Mouse (Mus musculus) CH12.LX (cell line): ENCODE results near the gene Agmat. TPM values are rescaled to one million over a fixed set of nuclear protein-coding genes. Genes with fewer than 3 reads are reported as not detected.

Source experiments
- DNase-seq: peaks from one replicate; pipeline ENCODE4 v3.0.0-alpha.2; 2013; ENCODE audit errors: extremely low read depth
- H3K27ac ChIP-seq: 2 replicates; pipeline ENCODE4 v1.5.1; 2012; ENCODE audit warnings: low read depth, mild to moderate bottlenecking, control low read depth, moderate library complexity; ENCODE audit not compliant: insufficient read depth
- H3K27me3 ChIP-seq: replicated peaks from 2 replicates; pipeline ENCODE3; 2012; ENCODE audit warnings: inconsistent platforms
- H3K36me3 ChIP-seq, 2 experiments: replicated peaks in 1 of 2; 2 replicates each; pipeline versions ENCODE3 to v1.6.1; 2012; ENCODE audit warnings: inconsistent platforms in 1 of 2, low read length in 1 of 2, mild to moderate bottlenecking in 1 of 2, mixed read lengths in 1 of 2, moderate library complexity in 1 of 2; ENCODE audit not compliant: control insufficient read depth in 1 of 2, insufficient read depth in 1 of 2
- H3K4me1 ChIP-seq, 2 experiments: 2 replicates each; pipeline ENCODE4 v1.6.1; 2012; ENCODE audit warnings: inconsistent platforms in 1 of 2, moderate library complexity in 1 of 2; ENCODE audit not compliant: insufficient read depth in 2 of 2, control insufficient read depth in 1 of 2
- H3K4me2 ChIP-seq: 2 replicates; pipeline ENCODE4 v1.6.1; 2012; ENCODE audit warnings: low read depth, mild to moderate bottlenecking, control low read depth; ENCODE audit not compliant: poor library complexity, insufficient read depth, severe bottlenecking
- H3K4me3 ChIP-seq, 3 experiments: fragments of 150-350 bp in 1 of 3; sonication (generic) in 1 of 3; replicated peaks in 1 of 3; 2 replicates each; pipeline versions ENCODE3 to v1.5.1; 2011 to 2012; ENCODE audit warnings: low read depth in 2 of 3, low read length in 2 of 3, mild to moderate bottlenecking in 2 of 3, moderate library complexity in 2 of 3, control low read depth in 1 of 3, improper control_type of control experiment in 1 of 3, inconsistent platforms in 1 of 3, mixed read lengths in 1 of 3; ENCODE audit not compliant: poor library complexity in 1 of 3
- H3K79me2 ChIP-seq: replicated peaks from 2 replicates; pipeline ENCODE4 v1.6.1; 2012; ENCODE audit warnings: mild to moderate bottlenecking, moderate library complexity; ENCODE audit not compliant: control insufficient read depth, poor library complexity, insufficient read depth, severe bottlenecking; ENCODE audit errors: extremely low read depth
- H3K9ac ChIP-seq: 2 replicates; pipeline ENCODE4 v1.6.1; 2012; ENCODE audit warnings: low read depth, mild to moderate bottlenecking, control low read depth, moderate library complexity; ENCODE audit not compliant: insufficient read depth
- H3K9me3 ChIP-seq: replicated peaks from 2 replicates; pipeline ENCODE3; 2012; ENCODE audit warnings: low read length, inconsistent platforms, mixed read lengths
- BHLHE40 ChIP-seq: IDR thresholded peaks from 2 replicates; pipeline ENCODE4 v1.6.1; 2011; ENCODE audit warnings: mild to moderate bottlenecking, low read depth, low read length, improper control_type of control experiment
- CHD2 ChIP-seq: IDR thresholded peaks from 2 replicates; pipeline ENCODE4 v1.6.1; 2011; ENCODE audit warnings: low read length, improper control_type of control experiment
- CTCF ChIP-seq, 2 experiments: IDR thresholded peaks in 1 of 2; conservative IDR thresholded peaks in 1 of 2; 2 replicates each; pipeline ENCODE4 v1.5.1; 2011 to 2012; ENCODE audit warnings: low read depth in 2 of 2, low read length in 2 of 2, improper control_type of control experiment in 1 of 2, inconsistent platforms in 1 of 2, mild to moderate bottlenecking in 1 of 2, moderate library complexity in 1 of 2
- ELF1 ChIP-seq: IDR thresholded peaks from 2 replicates; pipeline ENCODE4 v1.6.1; 2014; ENCODE audit warnings: low read depth, mild to moderate bottlenecking, inconsistent platforms, low read length, improper control_type of control experiment
- EP300 ChIP-seq: IDR thresholded peaks from 2 replicates; pipeline ENCODE4 v1.6.1; 2011; ENCODE audit warnings: low read length, improper control_type of control experiment
- GABPA ChIP-seq: IDR thresholded peaks from 2 replicates; pipeline ENCODE4 v1.6.1; 2012; ENCODE audit warnings: low read depth, low read length, improper control_type of control experiment, inconsistent platforms; ENCODE audit not compliant: insufficient replicate concordance
- JUN ChIP-seq: IDR thresholded peaks from 2 replicates; pipeline ENCODE4 v1.6.1; 2011; ENCODE audit warnings: low read depth, mild to moderate bottlenecking, low read length, improper control_type of control experiment, moderate library complexity; ENCODE audit not compliant: insufficient read depth
- KAT2A ChIP-seq: IDR thresholded peaks from 2 replicates; pipeline ENCODE4 v1.6.1; 2012; ENCODE audit warnings: low read length, improper control_type of control experiment, inconsistent platforms; ENCODE audit not compliant: insufficient replicate concordance
- MAFK ChIP-seq: IDR thresholded peaks from 2 replicates; pipeline ENCODE4 v1.6.1; 2011; ENCODE audit warnings: low read length, improper control_type of control experiment; ENCODE audit not compliant: insufficient replicate concordance
- MAZ ChIP-seq: IDR thresholded peaks from 2 replicates; pipeline ENCODE4 v1.6.1; 2012; ENCODE audit warnings: low read depth, mild to moderate bottlenecking, inconsistent platforms, low read length, improper control_type of control experiment, moderate library complexity
- MXI1 ChIP-seq: IDR thresholded peaks from 2 replicates; pipeline ENCODE4 v1.6.1; 2011; ENCODE audit warnings: mild to moderate bottlenecking, low read depth, low read length, improper control_type of control experiment
- MYC ChIP-seq: IDR thresholded peaks from 2 replicates; pipeline ENCODE4 v1.6.1; 2011; ENCODE audit warnings: low read depth, mild to moderate bottlenecking, improper control_type of control experiment, low read length
- NELFE ChIP-seq: IDR thresholded peaks from 2 replicates; pipeline ENCODE4 v1.6.1; 2011; ENCODE audit warnings: low read depth, low read length, improper control_type of control experiment
- NRF1 ChIP-seq: IDR thresholded peaks from 2 replicates; pipeline ENCODE4 v1.6.1; 2014; ENCODE audit warnings: low read depth, mild to moderate bottlenecking, inconsistent platforms, low read length, improper control_type of control experiment, moderate library complexity
- SIN3A ChIP-seq: IDR thresholded peaks from 2 replicates; pipeline ENCODE4 v1.6.1; 2012; ENCODE audit warnings: low read length, improper control_type of control experiment, inconsistent platforms
- TBP ChIP-seq: conservative IDR thresholded peaks from 2 replicates; pipeline ENCODE4 v1.6.1; 2011; ENCODE audit warnings: low read depth, low read length, improper control_type of control experiment
- TCF12 ChIP-seq: IDR thresholded peaks from 2 replicates; pipeline ENCODE4 v1.6.1; 2014; ENCODE audit warnings: low read depth, mild to moderate bottlenecking, inconsistent platforms, low read length, improper control_type of control experiment
- USF2 ChIP-seq: conservative IDR thresholded peaks from 2 replicates; pipeline ENCODE4 v1.6.1; 2011; ENCODE audit warnings: low read depth, low read length, improper control_type of control experiment
- ZNF384 ChIP-seq: IDR thresholded peaks from 2 replicates; pipeline ENCODE4 v1.6.1; 2012; ENCODE audit warnings: low read depth, low read length, improper control_type of control experiment, inconsistent platforms
- dilution Hi-C: fragments of 300-500 bp; cut with MboI; formaldehyde crosslinking; loops from 2 replicates; pipeline ENCODE4 v1.14.3; 2020; ENCODE audit warnings: low sequenced_read_pairs; ENCODE audit not compliant: extremely low pct_unique_long_range_greater_than_20kb, extremely low pct_ligation_motif_present
- in situ Hi-C: fragments of 300-500 bp; cut with MboI; formaldehyde crosslinking; loops from 3 replicates; pipeline ENCODE4 v1.14.3; 2019; ENCODE audit warnings: low sequenced_read_pairs, low pct_ligation_motif_present, low pct_unique_long_range_greater_than_20kb, mixed read lengths
- polyA plus RNA-seq: library from polyadenylated mRNA; unstranded; fragments of >175 nt; gene quantifications from 2 replicates; pipeline ENCODE4 v1.2.1, GENCODE M21; 2012; ENCODE audit warnings: low read depth; ENCODE audit not compliant: insufficient read length
- total RNA-seq, 2 experiments: library from RNA; depleted of rRNA; stranded (reverse); fragments of 300-350 nt in 1 of 2; fragments of >200 nt in 1 of 2; gene quantifications; 2 replicates each; pipeline ENCODE4 v1.2.3; 2012 to 2014

Agmat gene
- total and polyA plus RNA-seq, 3 experiments: not detected

GRCm38 (mm10) chr4:141766316-141766667 is 19.8 kb downstream of the Agmat start (continued):
- TF ChIP-seq NRF1 (peak; percentile 19; the same call in 1 of the 2 replicates), MAZ (peak; percentile 87)

- Histone ChIP-seq H3K36me3 (peaks cover 52 to 85% of the 10 kb centered on the region in 2 experiments), H3K4me2 (peak overlapping the region; percentile 18), H3K79me2 (no peaks in the 10 kb centered on the region), H3K4me3 (peak overlapping the region in 1 of 3 experiments; percentile 1), H3K27me3 (no peaks in the 10 kb centered on the region), H3K4me1 (peaks cover 23 to 60% of the 10 kb centered on the region in 2 experiments), H3K9me3 (no peaks in the 10 kb centered on the region), H3K27ac (peak overlapping the region; percentile 62), H3K9ac (peak overlapping the region; percentile 41)
- TF ChIP-seq SIN3A: peak; percentile 91
- TF ChIP-seq MAFK: peak; percentile 91
- no peak for TF ChIP-seq USF2
- no peak for TF ChIP-seq KAT2A
- TF ChIP-seq BHLHE40: no peak
- no peak for TF ChIP-seq GABPA
- TF ChIP-seq CHD2: peak; percentile 27; the same call in 1 of the 2 replicates
- TF ChIP-seq MXI1: peak; percentile 61; the same call in 1 of the 2 replicates
- 0 out of 2 replicates have a peak, but pooled peaks have one; percentile 12 for TF ChIP-seq NELFE
- no peak for TF ChIP-seq TBP
- peak; percentile 19; the same call in 1 of the 2 replicates for TF ChIP-seq MAZ
- TF ChIP-seq ZNF384: peak; percentile 13; the same call in 1 of the 2 replicates
- peak; percentile 22; the same call in 1 of the 2 replicates for TF ChIP-seq TCF12
- dilution Hi-C loops (no loop called here), in situ Hi-C loops (no loop called here)
- DNase-seq: peak; percentile 78
These were observed 20.3 kb downstream of the Agmat start for GRCm38 (mm10) chr4:141766668-141767352.

- Histone ChIP-seq H3K9ac (peak overlapping the region; percentile 41), H3K4me1 (peaks cover 23 to 55% of the 10 kb centered on the region in 2 experiments), H3K36me3 (peaks cover 50 to 82% of the 10 kb centered on the region in 2 experiments), H3K27ac (peak overlapping the region; percentile 62), H3K4me3 (no peak overlapping the region), H3K27me3 (no peaks in the 10 kb centered on the region), H3K79me2 (no peaks in the 10 kb centered on the region), H3K9me3 (no peaks in the 10 kb centered on the region), H3K4me2 (peak overlapping the region; percentile 18)
- DNase-seq: no peak
- dilution Hi-C loops (no loop called here), in situ Hi-C loops (no loop called here)
- TF ChIP-seq JUN (no peak), ELF1 (no peak), CTCF (conservative IDR thresholded peaks at IDR 0.05 in 1 of 2, IDR thresholded peaks at IDR 0.05 in 1 of 2; ENCODE audit: low read depth in 2 of 2, low read length in 2 of 2) (no peak), MYC (no peak), KAT2A (no peak), USF2 (no peak), NRF1 (no peak), EP300 (no peak), TBP (no peak)
These were observed 21.0 kb downstream of the Agmat start for GRCm38 (mm10) chr4:141767353-141768036.
